Mouse (Mus musculus) naive thymus-derived CD4-positive, alpha-beta T cell, adult 2 months (primary cell): ENCODE measurements at regions not wholly inside any gene's neighbourhood (a gene's known extent, or its start where the extent isn't known, plus 50 kb on each side); places are given as distances from the start of the nearest gene placed in this dataset.

Experiments used
- DNase-seq: peaks from one replicate; pipeline ENCODE4 v3.0.0-alpha.2; 2011; ENCODE audit warnings: low read depth

DNA sequence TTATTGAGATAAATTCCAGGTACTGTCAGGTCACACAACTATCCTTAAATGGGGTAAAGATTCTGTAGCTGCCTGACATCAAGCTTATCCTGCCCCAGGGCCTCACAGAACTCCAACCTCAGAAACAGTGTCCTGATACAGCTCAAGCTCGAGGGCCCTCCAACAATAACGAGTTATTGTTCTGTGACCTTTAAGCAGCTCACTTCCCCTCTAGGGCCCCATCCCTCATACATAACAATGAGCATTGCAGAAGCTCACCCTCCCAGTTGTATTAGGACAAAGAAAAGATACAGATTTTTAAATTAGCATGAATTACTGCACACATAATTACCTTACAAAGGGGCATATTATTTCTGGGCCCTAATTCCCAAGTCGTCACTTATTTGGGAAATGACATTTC, 293.5 kb upstream of the Trpc7 start:
- DNase-seq = no peak

GRCm38 (mm10) chr13:57186168-57186567, 290.4 kb upstream of the Trpc7 start:
- no peak for DNase-seq

GRCm38 (mm10) chr13:57170180-57170579, 274.4 kb upstream of the Trpc7 start:
- DNase-seq = no peak

DNA sequence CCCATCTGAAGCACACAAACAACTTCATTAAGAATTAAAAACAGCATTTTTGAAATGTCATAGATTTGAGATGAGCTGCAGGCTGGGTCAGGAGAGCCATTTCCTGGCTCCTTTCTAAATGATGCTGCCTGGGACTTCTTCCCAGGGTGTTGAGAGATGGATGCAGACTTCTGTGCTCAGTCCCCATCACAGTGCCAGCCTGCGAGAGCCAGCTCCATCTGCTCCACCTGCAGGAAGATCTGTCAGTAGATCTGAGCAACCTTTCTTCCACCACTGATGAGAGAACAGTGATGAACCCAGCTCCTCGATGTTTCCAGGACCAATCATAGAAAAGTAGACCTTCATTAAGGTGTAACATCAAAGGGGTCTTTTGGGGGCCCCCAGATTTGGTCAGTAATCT, 273.8 kb upstream of the Trpc7 start:
- no peak for DNase-seq

- no peak for DNase-seq
These were observed 269.6 kb upstream of the Trpc7 start for GRCm38 (mm10) chr13:57165367-57165766.

GRCm38 (mm10) chr13:57152787-57153186, 257.0 kb upstream of the Trpc7 start:
- no peak for DNase-seq

GRCm38 (mm10) chr13:57147623-57148022, 251.8 kb upstream of the Trpc7 start:
- no peak for DNase-seq

DNA sequence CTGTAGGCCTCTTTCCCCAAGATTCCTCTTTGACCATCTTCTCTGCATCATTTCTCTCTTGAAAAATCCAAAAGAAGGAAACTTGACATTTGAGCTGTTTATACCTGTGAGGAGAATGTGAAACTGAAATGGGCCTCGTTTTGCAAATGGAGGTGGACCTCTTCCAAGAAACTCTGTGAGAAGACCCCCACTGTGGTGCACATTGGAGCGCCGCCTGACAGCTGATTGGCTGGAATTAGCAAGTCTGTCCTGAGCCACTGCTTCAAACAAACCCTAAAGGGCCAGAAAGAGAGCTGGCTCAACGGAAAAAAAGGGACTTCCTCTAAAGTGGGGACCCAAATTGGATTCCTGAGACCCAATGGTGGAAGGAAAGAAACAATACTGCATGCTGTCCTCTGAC, 250.9 kb upstream of the Trpc7 start:
- DNase-seq = no peak

GRCm38 (mm10) chr13:57145782-57146181, 250.0 kb upstream of the Trpc7 start:
- DNase-seq = no peak

DNA sequence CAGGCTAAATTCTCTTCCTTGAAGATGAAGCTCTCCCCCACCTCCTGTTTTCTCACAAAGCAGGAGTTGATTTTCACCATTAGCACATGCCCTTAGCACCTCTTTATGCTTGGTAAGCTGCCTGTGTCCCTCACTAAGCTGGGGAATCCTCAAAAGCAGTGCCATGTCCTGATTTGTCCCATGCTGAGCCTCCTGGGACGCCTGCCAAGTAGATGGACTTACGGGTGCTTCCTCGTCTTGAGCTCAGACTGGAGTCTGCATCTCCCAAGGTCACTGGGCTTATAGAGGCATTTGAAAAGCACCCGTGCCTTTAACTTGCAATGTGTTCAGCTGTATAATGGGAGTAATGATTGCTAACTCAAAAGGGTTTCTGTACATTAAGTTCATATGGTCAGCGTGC, 247.1 kb upstream of the Trpc7 start:
- no peak for DNase-seq

GRCm38 (mm10) chr13:57142441-57142840, 246.6 kb upstream of the Trpc7 start:
- DNase-seq = no peak

DNA sequence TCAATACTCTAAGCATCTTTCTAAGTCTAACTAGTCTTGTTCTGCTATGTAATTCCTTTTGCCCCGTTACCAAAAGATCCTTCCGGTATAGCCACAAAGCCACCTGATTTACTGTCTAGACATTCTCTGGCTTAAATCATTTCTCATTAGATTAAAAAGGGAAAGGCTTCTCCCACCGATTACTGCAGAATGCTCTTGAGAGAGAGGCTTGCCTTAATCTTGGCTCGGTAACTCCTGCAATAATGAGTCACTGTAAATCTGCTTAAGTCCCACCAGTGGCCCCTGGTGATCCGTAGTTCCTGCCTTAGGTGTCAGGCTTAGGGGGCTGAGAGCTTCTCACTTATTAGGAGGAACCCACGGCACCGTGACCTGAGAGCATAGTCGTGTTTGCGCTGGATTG, 220.1 kb upstream of the Trpc7 start:
- DNase-seq = no peak

GRCm38 (mm10) chr13:57107956-57108355, 212.2 kb upstream of the Trpc7 start:
- no peak for DNase-seq

DNA sequence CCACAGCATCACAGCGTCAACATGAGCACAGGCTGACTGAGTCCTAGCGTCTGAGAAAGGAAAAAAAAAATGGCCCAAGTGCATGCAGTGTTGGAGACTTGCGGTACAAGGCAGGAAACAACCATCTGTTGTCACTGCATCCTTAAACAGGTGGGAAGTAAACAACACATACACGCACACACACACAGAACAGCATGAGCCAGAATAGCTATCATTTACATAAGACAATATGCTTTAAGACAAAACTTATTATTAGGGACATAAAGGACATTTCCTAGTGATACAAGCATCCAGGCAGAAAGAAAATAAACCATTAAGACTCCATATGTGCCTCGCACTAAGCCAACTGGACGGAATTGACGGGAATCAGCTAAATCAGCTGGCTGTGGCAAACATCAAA, 203.8 kb upstream of the Trpc7 start:
- no peak for DNase-seq

- no peak for DNase-seq
These were observed 196.1 kb upstream of the Trpc7 start for GRCm38 (mm10) chr13:57091886-57092285.

DNA sequence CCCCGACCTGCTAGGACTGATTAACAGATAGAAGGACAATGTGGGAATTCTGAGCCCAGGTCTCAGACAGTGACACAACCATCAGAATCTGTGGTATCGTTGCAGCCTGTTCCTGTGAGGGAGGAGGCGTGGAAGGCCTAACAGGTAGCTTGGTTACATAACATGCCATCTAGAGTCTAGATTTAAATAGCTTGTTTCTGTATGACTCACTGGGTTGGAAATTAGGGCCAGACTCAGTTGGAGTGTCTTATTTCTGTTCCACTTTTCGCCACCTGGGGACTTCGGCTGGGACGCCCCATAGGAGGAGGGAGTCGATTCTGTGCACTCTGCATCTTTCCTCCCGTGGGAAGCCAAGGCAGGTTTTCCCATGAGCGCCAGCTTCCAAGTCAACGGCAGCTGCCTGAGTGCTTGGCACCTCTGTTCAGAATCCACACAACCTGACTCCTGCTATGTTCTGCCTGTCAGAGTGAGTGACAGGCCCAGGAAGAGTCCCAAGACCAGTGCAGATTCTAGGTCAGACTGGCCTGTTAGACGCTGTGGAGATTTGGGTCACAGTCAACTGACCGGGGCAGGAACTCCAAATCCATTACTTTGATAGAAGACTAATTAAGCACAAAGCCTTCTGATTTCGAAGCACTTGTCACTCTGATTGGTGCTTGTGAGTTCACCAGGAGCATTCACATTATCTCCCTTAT, 193.7 kb upstream of the Trpc7 start:
- DNase-seq = no peak

GRCm38 (mm10) chr13:57087966-57088365, 192.2 kb upstream of the Trpc7 start:
- DNase-seq = no peak

GRCm38 (mm10) chr13:57087398-57087797, 191.6 kb upstream of the Trpc7 start:
- no peak for DNase-seq

- no peak for DNase-seq
These were observed 188.0 kb upstream of the Trpc7 start for GRCm38 (mm10) chr13:57083751-57084150.

DNA sequence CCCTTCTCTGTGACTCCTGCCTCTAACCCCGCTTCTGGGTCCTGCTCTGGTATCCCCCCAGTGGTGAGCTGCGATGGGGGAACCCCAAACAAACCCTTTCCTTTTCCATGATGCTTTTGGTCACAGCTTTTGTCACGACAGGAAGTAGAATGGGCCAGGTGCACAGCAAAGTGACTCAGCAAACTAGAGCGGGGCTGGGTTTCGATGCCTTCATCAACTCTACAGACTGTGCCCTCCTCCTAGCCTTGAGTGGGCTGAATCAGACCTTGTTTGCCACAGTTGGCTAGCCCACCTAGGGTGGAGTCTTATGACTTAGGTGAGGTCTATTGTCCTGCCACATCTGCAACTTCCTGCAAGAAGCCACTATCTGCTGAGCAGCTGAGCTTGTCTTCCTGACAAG, 174.7 kb upstream of the Trpc7 start:
- DNase-seq = no peak

- DNase-seq = no peak
These were observed 165.9 kb upstream of the Trpc7 start for GRCm38 (mm10) chr13:57061656-57062055.

- no peak for DNase-seq
These were observed 165.3 kb upstream of the Trpc7 start for GRCm38 (mm10) chr13:57061074-57061473.

- DNase-seq = no peak
These were observed 161.0 kb upstream of the Trpc7 start for GRCm38 (mm10) chr13:57056786-57057185.

- DNase-seq = no peak
These were observed 159.8 kb upstream of the Trpc7 start for GRCm38 (mm10) chr13:57055409-57056195.
